Comparison of ENCODE assay signal across 8 mouse cellular contexts in the genomic region with DNA sequence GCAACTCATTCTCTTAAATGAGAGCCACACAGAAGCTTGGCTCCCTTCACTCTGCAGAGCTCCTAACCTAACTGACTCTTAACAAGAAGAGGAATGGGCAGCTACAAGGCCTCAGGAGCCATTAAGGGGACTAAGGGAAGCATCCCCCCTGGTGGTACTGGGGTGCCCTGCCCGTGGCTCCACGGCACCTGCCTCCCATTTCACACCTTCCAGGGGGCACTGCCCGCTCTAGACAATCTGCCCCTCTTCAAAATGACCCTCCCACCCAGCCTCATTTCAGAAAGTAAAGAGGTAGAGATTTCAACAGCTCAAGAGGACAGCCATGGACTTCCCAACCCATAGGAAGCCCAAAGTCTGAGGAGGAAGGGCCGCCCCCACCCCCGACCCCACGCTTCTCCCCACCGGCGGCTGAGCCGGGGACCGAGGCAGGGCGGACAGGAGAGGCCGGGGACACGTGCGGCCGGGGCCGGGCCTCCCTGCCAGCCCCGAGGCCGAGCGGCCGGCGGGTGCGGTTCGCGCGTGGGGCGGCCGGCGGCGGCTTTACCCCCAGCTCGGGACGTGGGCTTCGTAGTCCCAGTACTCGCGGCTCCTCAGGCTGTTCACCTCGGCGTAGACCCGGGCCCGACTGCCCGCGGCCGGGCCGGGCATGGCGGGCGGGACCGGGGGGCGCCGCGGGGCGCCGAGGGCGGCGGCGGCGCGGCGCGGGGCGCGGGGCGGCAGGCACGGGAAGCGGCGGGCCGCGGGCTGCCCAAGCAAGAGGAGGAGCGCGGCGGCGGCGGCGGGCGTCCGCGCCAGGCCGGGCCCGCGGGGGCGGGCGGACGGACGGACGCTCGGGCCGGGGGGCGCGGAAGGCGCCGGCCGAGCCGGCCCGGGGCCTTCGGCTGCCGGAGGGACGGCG. TPM values are rescaled to one million over a fixed set of nuclear protein-coding genes. Genes with fewer than 3 reads are reported as not detected.
DNase-seq lines count a peak whose midpoint lies in the region; ATAC-seq and TF ChIP-seq lines count a peak whose summit lies in the region.

No protein-coding gene starts in this region.

- no peak for TF ChIP-seq CTCF in E14TG2a.4 (conservative IDR thresholded peaks at IDR 0.05; ENCODE audit: low read length)

- H3K27ac ChIP-seq in embryonic facial prominence, embryonic 13.5 days = no peak overlapping the region
- no peak overlapping the region for H3K27ac ChIP-seq in hindbrain, embryonic 14.5 days
- no peak overlapping the region for H3K27ac ChIP-seq in stomach, embryonic 15.5 days

- no peaks in the 10 kb centered on the region for H3K27me3 ChIP-seq in E14TG2a.4 (ENCODE audit: insufficient read depth, low read length)
- no peaks in the 10 kb centered on the region for H3K27me3 ChIP-seq in embryonic facial prominence, embryonic 13.5 days
- H3K27me3 ChIP-seq in hindbrain, embryonic 14.5 days (ENCODE audit: control insufficient read depth, insufficient read depth, low read length) = no peaks in the 10 kb centered on the region
- H3K27me3 ChIP-seq in stomach, embryonic 15.5 days (replicated peaks) = no peaks in the 10 kb centered on the region

- under 1% methylated on average over 75 of the region's 95 CpGs for WGBS in embryonic facial prominence, embryonic 13.5 days
- WGBS in hindbrain, embryonic 14.5 days = 2% methylated on average over 42 of the region's 95 CpGs
- WGBS in stomach, embryonic 15.5 days = 0% methylated on average over 56 of the region's 95 CpGs

- peaks cover 44% of the 10 kb centered on the region for H3K36me3 ChIP-seq in E14TG2a.4 (ENCODE audit: insufficient read depth, low read length)
- H3K36me3 ChIP-seq in embryonic facial prominence, embryonic 13.5 days = peaks cover 37% of the 10 kb centered on the region
- peaks cover 36% of the 10 kb centered on the region for H3K36me3 ChIP-seq in hindbrain, embryonic 14.5 days (replicated peaks; ENCODE audit: control insufficient read depth, insufficient read depth)
- H3K36me3 ChIP-seq in stomach, embryonic 15.5 days = peaks cover 16% of the 10 kb centered on the region

- peak overlapping the region; percentile 86 for H3K4me3 ChIP-seq in E14TG2a.4 (replicated peaks; ENCODE audit: low read length)
- peak overlapping the region; percentile 93 for H3K4me3 ChIP-seq in embryonic facial prominence, embryonic 13.5 days
- peak overlapping the region; percentile 95 for H3K4me3 ChIP-seq in hindbrain, embryonic 14.5 days (replicated peaks; ENCODE audit: low read length)
- peak overlapping the region; percentile 91 for H3K4me3 ChIP-seq in stomach, embryonic 15.5 days (replicated peaks)

- intact Hi-C loops in gastrocnemius, postnatal 14 days (cut with DNase I; ENCODE audit: low total_unique reads) = no loop called here

- ATAC-seq in embryonic facial prominence, embryonic 13.5 days (ENCODE audit: insufficient number of reproducible peaks, insufficient read depth, low FRiP score, low TSS enrichment, low read depth) = peak; percentile 17; the same call in 1 of the 2 replicates
- ATAC-seq in hindbrain, embryonic 14.5 days (ENCODE audit: low FRiP score) = peak; percentile 65
- ATAC-seq in stomach, embryonic 15.5 days (ENCODE audit: insufficient read depth, low FRiP score, low read depth) = no peak; the same call in 1 of the 2 replicates

- H3K9me3 ChIP-seq in E14TG2a.4 (ENCODE audit: low read length) = no peaks in the 10 kb centered on the region
- no peaks in the 10 kb centered on the region for H3K9me3 ChIP-seq in embryonic facial prominence, embryonic 13.5 days
- no peaks in the 10 kb centered on the region for H3K9me3 ChIP-seq in hindbrain, embryonic 14.5 days (ENCODE audit: control insufficient read depth, low read length)
- H3K9me3 ChIP-seq in stomach, embryonic 15.5 days = no peaks in the 10 kb centered on the region

- peak overlapping the region; percentile 93 for H3K4me2 ChIP-seq in embryonic facial prominence, embryonic 13.5 days
- H3K4me2 ChIP-seq in hindbrain, embryonic 14.5 days (replicated peaks) = peak overlapping the region; percentile 95
- peak overlapping the region; percentile 74 for H3K4me2 ChIP-seq in stomach, embryonic 15.5 days

- peak overlapping the region; percentile 97 for H3K9ac ChIP-seq in embryonic facial prominence, embryonic 13.5 days
- peak overlapping the region; percentile 97 for H3K9ac ChIP-seq in hindbrain, embryonic 14.5 days
- peak overlapping the region; percentile 96 for H3K9ac ChIP-seq in stomach, embryonic 15.5 days

- DNase-seq in heart, adult 11 months = peak; percentile 90
- no peak for DNase-seq in heart, adult 8-10 months (ENCODE audit: low spot score)
- no peak for DNase-seq in hindbrain, embryonic 14.5 days (ENCODE audit: low spot score)
- DNase-seq in lung, postnatal 10 days = peak; percentile 4
- no peak for DNase-seq in gastrocnemius, postnatal 14 days

- H3K4me1 ChIP-seq in E14TG2a.4 (replicated peaks; ENCODE audit: low read depth, low read length) = peaks cover 37% of the 10 kb centered on the region
- H3K4me1 ChIP-seq in embryonic facial prominence, embryonic 13.5 days = peaks cover 11% of the 10 kb centered on the region
- peaks cover 13% of the 10 kb centered on the region for H3K4me1 ChIP-seq in hindbrain, embryonic 14.5 days (replicated peaks; ENCODE audit: control insufficient read depth, insufficient read depth, low read length)
- H3K4me1 ChIP-seq in stomach, embryonic 15.5 days = peaks cover 7% of the 10 kb centered on the region; the same call in 1 of the 2 replicates

RNA-seq across cellular contexts. Expression of a gene that starts 1.8 kb away (rescaled TPM):
- 10 to 100 TPM; 17.3 to 30.2 (median 28.7) TPM for total RNA-seq in heart, adult 8-10 months (2022)
- 13.5 and 14.6 TPM in 2 replicates for polyA plus RNA-seq in embryonic facial prominence, embryonic 13.5 days (2015; fragmentation: Nextera tagmentation; extraction: Ambion mirVana)
- polyA plus RNA-seq in hindbrain, embryonic 14.5 days (2014; fragmentation: Nextera tagmentation; extraction: Ambion mirVana) = 15.8 and 16.1 TPM in 2 replicates
- polyA plus RNA-seq in stomach, embryonic 15.5 days (2015; fragmentation: Nextera tagmentation; extraction: Ambion mirVana) = 8.8 and 11.1 TPM in 2 replicates
- 10 to 100 TPM; 22.4 to 30.3 TPM for total RNA-seq in gastrocnemius, postnatal 14 days (2021)

RNA-seq across cellular contexts. Expression of a gene that starts 45.8 kb away (rescaled TPM):
- total RNA-seq in heart, adult 8-10 months (2022) = not detected
- polyA plus RNA-seq in embryonic facial prominence, embryonic 13.5 days (2015; fragmentation: Nextera tagmentation; extraction: Ambion mirVana) = 0.21 and 0.74 TPM in 2 replicates
- polyA plus RNA-seq in hindbrain, embryonic 14.5 days (2014; fragmentation: Nextera tagmentation; extraction: Ambion mirVana) = 3.1 and 3.4 TPM in 2 replicates
- 0.13 and 0.21 TPM in 2 replicates for polyA plus RNA-seq in stomach, embryonic 15.5 days (2015; fragmentation: Nextera tagmentation; extraction: Ambion mirVana)
- total RNA-seq in gastrocnemius, postnatal 14 days (2021) = not detected

RNA-seq across cellular contexts. Expression of a gene that starts 53.4 kb away (rescaled TPM):
- total RNA-seq in heart, adult 8-10 months (2022) = 10 to 100 TPM; 19.8 to 24.3 (median 20.8) TPM
- 156 and 166 TPM in 2 replicates for polyA plus RNA-seq in embryonic facial prominence, embryonic 13.5 days (2015; fragmentation: Nextera tagmentation; extraction: Ambion mirVana)
- 128 and 139 TPM in 2 replicates for polyA plus RNA-seq in hindbrain, embryonic 14.5 days (2014; fragmentation: Nextera tagmentation; extraction: Ambion mirVana)
- polyA plus RNA-seq in stomach, embryonic 15.5 days (2015; fragmentation: Nextera tagmentation; extraction: Ambion mirVana) = 134 and 140 TPM in 2 replicates
- total RNA-seq in gastrocnemius, postnatal 14 days (2021) = 10 to 100 TPM in 1 of 2 experiments, 1 to 10 TPM in 1; 9.7 to 13.1 TPM

Comparison
In these comparisons a context has a peak if more than half of its experiments do, and no peak if none do; other contexts are left out.
1. DNase-seq: peak in heart, adult 11 months (single experiment) and lung, postnatal 10 days (single experiment); none in heart, adult 8-10 months (single experiment), hindbrain, embryonic 14.5 days (single experiment) and gastrocnemius, postnatal 14 days (single experiment).
2. Peak in every context shown above with its lines, with median percentiles within 50 percentile points of each other: H3K4me3 ChIP-seq, H3K4me2 ChIP-seq and H3K9ac ChIP-seq.